Mouse (Mus musculus): Measurements from ENCODE around the gene Mapkap1.
A peak's percentile ranks its signal among the peaks of the same experiment; 100 is the strongest.

The Mapkap1 gene

GRCm38 (mm10) chr2:34573073-34573472 lies 166.5 kb downstream of the Mapkap1 start:
- no peak for DNase-seq (ENCODE audit: inconsistent ontology term)

DNA sequence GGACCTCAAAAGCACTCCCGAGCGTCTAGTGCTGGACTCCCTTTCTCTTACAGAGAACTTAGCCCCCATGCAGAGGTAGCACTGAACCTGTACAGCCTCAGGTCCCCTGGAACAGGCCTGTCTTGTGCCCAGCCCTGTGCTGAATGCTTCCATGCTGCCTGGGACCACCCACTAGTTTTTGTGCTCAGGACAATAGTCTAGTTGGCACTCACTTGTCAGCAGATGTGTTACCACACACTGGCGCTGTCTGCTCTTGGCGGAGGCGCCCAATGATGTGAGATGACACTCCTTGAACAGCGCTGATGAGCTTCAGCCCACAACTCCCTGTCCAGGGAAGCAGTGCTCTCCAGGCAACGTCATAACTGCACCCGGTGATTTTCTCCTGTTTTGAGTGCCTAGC lies 182.0 kb downstream of the Mapkap1 start:
- DNase-seq (ENCODE audit: inconsistent ontology term) = no peak

- DNase-seq (ENCODE audit: inconsistent ontology term) = no peak
These were observed 185.3 kb downstream of the Mapkap1 start for GRCm38 (mm10) chr2:34591721-34592360.

DNA sequence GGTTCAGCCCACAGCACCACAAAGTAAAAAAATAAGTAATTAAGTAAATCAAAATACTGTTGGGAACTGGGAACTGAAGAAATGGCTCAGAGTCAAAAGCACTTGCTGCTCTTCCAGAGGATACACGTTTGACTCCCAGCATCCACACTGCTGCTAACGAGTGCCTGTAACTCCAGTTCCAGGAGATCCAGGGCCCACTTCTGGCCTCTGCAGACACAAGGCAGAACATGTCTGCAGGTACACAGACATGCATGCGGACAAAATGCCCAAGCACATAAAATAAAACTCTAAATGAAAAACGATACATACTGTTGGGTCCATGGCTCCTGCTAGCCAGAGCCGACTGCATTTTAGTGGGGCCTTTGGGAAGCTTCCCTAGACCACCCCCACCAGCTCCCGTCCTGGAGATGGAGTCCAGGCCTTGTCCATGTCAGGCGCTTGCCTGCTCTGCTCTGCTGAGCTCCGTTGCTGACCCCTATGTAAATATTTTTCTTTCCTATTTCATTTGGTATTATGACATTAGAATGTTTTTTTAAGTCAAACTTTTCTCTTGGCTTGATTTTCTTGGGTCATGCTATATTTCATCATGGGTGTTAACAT lies 185.9 kb downstream of the Mapkap1 start:
- no peak for DNase-seq (ENCODE audit: inconsistent ontology term)

DNA sequence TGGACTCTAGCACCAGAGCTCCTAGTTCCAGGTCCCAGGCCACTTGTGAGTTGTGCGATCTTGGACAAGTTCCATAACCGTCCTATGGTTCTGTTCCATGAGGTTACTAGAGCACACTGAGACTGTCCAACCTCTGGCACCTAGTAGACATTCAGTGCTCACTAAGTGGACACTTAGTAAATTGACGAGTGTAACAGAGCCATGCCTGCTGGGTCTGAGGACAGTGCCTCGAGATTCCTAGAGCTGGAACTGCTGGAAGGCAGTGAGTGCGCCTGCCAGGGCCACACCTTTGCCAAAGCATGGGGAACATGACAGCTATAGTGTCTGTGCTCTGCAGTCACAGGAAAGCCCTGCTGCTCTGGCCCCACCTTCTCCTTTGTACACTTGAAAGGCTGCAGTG lies 187.4 kb downstream of the Mapkap1 start:
- DNase-seq (ENCODE audit: inconsistent ontology term) = no peak

DNA sequence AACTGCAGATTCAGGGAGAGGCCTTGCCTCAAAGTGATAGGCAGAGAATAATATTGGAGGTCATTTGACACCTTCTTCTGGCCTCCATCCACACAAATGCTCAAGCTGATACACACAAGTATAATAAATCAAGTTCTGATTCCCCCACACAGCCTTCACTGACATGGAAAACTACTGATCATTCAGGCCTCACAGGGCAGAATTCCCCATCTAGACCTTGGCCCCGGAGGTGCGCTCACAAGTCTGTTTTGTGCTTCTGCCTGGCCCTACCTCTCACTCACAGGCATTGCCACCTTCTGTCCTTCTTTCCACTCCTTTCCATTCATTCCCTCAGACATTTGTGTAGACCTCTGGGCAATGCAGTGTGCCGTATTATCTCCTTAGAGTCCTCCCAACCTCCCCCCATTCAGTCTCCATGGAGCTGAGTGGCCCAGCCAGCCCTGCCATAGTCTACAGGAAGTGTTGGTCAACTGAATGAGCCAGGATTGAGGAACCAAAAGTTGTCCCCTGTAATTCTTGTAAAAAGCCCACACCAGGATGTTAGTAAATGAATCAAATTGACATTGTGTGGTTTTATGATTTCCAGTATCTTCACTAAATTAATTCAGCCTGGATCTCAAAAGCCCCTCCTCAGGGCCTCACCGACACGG lies 193.2 kb downstream of the Mapkap1 start:
- no peak for DNase-seq (ENCODE audit: inconsistent ontology term)

GRCm38 (mm10) chr2:34600734-34601133 lies 194.2 kb downstream of the Mapkap1 start:
- DNase-seq (ENCODE audit: inconsistent ontology term) = no peak

GRCm38 (mm10) chr2:34602111-34602541 lies 195.6 kb downstream of the Mapkap1 start:
- DNase-seq (ENCODE audit: inconsistent ontology term) = no peak

- no peak for DNase-seq (ENCODE audit: inconsistent ontology term)
These were observed 196.3 kb downstream of the Mapkap1 start for GRCm38 (mm10) chr2:34602896-34603295.

DNA sequence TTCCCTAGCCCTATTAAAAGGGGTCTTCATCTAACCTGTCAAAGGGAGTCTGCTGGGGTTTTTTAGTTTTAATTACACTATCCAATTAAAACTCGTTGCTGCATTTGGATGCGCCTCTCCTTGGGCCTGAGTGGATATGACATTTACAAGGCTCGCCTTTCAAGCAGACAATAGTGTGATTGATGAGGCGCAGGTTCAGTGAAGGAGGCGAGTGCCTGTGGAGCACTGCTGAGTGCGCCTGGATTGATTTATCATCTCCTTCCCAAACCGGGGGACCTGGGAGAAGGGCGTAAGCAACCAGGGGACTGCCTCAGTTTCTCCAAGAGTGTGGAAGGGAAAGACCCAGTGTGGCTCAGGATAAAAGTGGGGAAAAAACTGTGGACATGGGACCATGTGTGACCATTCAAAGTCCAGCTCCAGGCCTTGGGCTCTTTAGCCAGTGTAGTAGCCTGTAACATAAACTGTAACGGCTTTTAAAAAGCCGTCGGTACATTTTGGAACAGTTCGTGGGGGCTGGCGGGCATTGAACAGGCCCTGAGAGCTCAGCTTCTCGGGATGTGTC lies 197.2 kb downstream of the Mapkap1 start:
- no peak for DNase-seq (ENCODE audit: inconsistent ontology term)

DNA sequence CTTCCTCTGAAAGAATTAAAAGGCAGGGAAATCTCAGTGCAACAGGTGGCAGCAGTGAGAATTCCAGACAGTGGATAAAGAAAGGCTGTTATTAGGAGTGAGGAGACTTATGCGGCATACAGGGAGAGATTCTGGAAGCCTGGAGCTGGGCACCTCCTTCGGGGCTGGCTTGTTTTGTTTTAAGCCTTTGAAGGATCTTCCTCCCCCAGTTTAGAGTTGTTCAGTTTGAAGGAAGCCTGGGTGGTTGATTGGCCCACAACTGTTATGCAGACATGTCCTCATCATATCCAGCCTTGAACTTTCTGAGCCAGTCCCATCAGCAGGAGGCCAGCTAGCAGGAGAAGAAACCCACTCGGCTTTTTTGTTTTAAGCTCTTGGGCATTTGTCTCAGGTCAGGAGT lies 198.5 kb downstream of the Mapkap1 start:
- DNase-seq (ENCODE audit: inconsistent ontology term) = peak; percentile 16

DNA sequence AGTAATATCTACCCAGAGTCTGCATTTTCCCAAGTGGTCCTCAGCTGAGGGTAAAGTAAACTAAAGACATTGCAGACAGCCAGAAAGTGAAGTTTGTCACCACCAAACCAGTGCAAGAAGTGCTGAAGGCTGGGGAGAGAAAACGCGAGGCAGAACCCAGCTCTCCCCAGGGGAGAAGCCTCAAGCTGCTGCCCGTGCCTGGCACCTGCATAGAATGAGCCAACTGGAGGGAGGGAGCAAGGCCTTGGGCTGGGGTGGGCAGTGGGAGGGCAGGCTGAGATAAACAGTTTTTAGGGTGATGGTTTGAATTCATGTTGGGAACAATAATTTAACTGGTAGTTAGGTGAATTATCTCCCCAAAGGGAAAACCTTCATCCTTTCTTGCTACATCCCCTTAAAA lies 202.3 kb downstream of the Mapkap1 start:
- no peak for DNase-seq (ENCODE audit: inconsistent ontology term)

- peak; percentile 52 for DNase-seq (ENCODE audit: inconsistent ontology term)
These were observed 202.9 kb downstream of the Mapkap1 start for GRCm38 (mm10) chr2:34609516-34609915.

DNA sequence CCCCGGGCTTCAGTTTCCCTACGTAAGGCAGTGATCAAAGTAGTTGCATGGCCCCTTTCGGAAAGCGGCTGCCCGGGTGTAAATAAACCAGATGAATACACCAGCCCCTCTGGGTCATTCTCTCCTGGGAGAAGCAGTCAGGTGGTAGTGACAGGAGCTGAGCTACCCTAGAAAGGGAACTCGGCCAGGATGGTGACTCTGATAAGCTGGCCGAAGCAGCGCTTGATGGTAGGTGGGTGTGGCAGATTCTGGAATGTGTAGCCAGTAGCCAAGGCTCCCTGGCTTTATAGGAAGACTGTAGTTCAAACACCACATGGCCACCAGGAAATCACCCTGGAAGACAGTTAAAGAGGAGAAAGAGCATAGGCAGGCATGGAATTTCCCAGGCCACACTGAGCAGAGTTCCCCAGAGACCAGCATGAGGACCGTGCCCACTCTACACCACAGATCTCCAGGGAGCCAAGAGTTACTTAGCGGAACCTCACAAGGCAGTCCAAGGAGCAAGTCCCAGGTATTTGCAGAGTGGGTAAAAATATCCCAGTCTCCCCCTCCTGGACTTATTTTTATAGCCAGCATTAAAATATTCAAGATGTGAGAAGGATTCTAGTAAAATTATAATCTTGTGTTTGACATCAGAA lies 214.3 kb downstream of the Mapkap1 start:
- DNase-seq (ENCODE audit: inconsistent ontology term) = no peak

DNA sequence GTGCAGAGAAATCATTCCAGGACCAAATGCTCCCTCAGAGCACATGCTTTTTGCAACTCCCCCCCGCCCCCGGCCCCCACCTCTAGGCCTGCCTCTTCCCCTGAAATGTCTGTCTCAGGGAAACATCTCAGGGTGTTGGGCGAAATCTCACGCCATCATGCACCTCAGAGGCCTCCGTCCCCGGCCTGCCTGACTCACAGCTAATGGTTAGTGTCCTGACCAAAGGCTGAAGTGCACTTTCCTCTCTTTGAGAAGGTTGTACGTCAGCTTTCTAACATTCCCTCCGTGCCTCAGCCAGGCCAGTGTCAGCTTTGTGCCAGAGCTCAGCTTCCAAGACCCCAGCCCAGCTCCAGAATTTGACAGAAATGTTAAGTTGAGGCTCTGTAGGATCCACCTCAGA lies 214.9 kb downstream of the Mapkap1 start:
- no peak for DNase-seq (ENCODE audit: inconsistent ontology term)

GRCm38 (mm10) chr2:34622518-34622917 lies 215.9 kb downstream of the Mapkap1 start:
- no peak for DNase-seq (ENCODE audit: inconsistent ontology term)

- no peak for DNase-seq (ENCODE audit: inconsistent ontology term)
These were observed 216.6 kb downstream of the Mapkap1 start for GRCm38 (mm10) chr2:34623181-34623580.

DNA sequence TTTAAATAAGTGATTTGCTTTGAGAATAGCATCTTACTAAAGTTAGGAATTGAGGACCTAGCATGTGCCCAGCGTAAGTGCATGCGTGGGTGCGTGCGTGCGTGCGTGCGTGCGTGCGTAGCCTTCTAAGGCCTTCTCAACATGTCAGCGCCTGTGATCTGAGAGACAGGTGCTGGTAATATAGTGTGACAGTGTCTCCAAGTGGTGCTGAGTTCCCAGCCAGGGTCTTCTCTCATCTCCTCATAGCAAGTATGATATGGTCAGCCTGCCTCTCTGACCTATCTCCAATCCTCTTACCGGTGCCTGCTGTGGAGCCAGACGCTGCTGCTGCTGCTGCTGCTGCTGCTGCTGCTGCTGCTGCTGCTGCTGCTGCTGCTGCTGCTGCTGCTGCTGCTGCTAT lies 217.5 kb downstream of the Mapkap1 start:
- DNase-seq (ENCODE audit: inconsistent ontology term) = no peak

- DNase-seq (ENCODE audit: inconsistent ontology term) = no peak
These were observed 221.0 kb downstream of the Mapkap1 start for GRCm38 (mm10) chr2:34627328-34628226.

- no peak for DNase-seq (ENCODE audit: inconsistent ontology term)
These were observed 222.5 kb downstream of the Mapkap1 start for GRCm38 (mm10) chr2:34628903-34629540.

DNA sequence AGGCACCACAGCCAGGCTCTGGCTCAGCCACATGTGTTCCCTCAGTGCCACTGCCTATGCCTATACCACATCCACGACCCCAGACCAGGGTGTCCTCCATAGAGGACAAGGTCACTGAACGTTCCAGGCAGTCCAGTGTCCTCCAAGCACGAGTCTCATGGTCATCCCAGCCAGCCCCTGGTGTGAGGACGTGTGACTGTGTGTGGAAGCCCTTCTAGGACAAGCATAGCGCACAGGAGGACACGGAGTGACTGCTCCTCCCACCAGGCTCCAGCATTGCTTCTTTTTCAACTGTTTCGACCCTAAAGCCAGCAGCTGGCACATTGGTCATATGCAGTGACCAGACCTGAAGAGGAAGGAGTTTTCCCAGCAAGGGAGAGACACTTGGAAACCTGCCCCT lies 223.2 kb downstream of the Mapkap1 start:
- DNase-seq (ENCODE audit: inconsistent ontology term) = no peak

Data from Muller cell, postnatal 12 days (primary cell).